Mouse (Mus musculus): ENCODE data around the gene Utp14b. TPM values are rescaled to one million over a fixed set of nuclear protein-coding genes. Genes with fewer than 3 reads are reported as not detected.

Gene Utp14b
- polyA plus RNA-seq, 1 experiment from 2014 or later: 1.3 TPM

DNA sequence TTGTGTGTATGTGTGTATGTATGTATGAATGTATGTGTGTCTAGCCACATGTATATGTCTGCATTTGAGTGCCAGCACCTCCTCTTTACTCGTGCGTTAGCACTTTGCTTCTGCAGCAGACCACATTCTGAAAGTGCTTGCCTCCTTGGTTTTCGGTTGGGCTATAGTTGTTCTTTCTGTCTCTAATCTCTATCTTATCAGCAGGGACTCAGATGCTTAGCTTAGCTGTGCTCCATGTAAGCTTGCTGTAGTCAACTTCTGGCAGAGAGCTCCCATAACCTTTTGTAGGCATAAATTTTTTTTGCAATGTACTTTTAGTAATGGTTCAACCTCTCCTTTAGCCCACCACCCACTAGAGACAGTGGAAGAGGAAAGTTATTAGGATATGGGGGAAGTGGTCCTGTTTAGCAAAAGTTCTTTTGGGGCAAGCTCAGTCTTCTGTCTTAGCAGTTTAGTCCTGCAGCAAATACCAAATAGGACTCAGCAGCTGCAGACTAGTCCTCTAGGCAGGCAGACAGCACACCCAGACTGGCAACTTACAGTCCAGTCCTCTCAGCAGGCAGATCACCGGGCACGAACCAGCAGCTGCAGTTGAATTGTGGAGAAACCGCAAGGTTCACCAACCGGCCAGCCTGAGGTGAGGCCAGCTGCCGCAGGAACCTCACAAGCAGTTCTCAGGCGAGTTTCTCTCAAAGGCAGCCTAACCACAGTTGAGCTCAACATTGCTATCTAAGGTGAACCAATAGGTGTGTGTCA is 36.8 kb downstream of the Utp14b start:
- 90% methylated on average over 9 of the region's 9 CpGs for WGBS
- Histone ChIP-seq H3K9me3 (ENCODE audit: control insufficient read depth, low read length) (no peaks in the 10 kb centered on the region), H3K4me3 (ENCODE audit: low read depth, low read length) (no peak overlapping the region), H3K27ac (replicated peaks) (no peak overlapping the region), H3K9ac (ENCODE audit: low read length) (no peak overlapping the region), H3K27me3 (ENCODE audit: control insufficient read depth, insufficient read depth, low read length) (no peaks in the 10 kb centered on the region), H3K36me3 (ENCODE audit: control insufficient read depth, insufficient read depth, low read length) (peaks cover 14% of the 10 kb centered on the region; the same call in 1 of the 2 replicates), H3K4me1 (replicated peaks; ENCODE audit: control insufficient read depth, insufficient read depth) (no peaks in the 10 kb centered on the region), H3K4me2 (replicated peaks; ENCODE audit: low read depth) (no peak overlapping the region)
- ATAC-seq (ENCODE audit: low FRiP score, low TSS enrichment): no peak
- DNase-seq (ENCODE audit: low spot score): no peak
- no peak for TF ChIP-seq CTCF (IDR thresholded peaks at IDR 0.05; ENCODE audit: low read depth)
- TF ChIP-seq EP300 (optimal IDR thresholded peaks at IDR 0.05): no peak

DNA sequence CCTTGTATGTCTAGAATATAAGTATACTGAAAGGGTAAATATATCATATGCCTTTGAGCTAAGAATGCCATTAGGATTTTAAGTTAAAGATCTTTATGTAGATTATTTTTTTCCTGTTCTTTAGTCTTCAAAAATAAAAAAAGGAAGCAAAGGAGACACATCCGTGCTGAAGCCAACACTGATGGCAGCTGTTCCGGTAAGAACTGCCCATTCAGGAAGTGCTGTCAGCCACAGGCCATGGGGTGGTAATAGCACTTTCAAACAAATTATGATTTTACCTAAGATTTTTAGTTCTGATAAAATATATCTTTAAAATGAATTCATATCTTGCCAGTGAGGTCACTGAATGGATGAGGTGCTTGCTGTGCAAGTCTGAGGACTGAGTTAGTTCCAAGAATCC is 38.5 kb downstream of the Utp14b start:
- ATAC-seq (ENCODE audit: low FRiP score, low TSS enrichment) (no peak), DNase-seq (ENCODE audit: low spot score) (no peak)
- 80% methylated on average over 2 of the region's 2 CpGs for WGBS
- Histone ChIP-seq H3K4me2 (replicated peaks; ENCODE audit: low read depth) (no peak overlapping the region), H3K27me3 (ENCODE audit: control insufficient read depth, insufficient read depth, low read length) (no peaks in the 10 kb centered on the region), H3K4me1 (replicated peaks; ENCODE audit: control insufficient read depth, insufficient read depth) (no peaks in the 10 kb centered on the region), H3K9me3 (ENCODE audit: control insufficient read depth, low read length) (no peaks in the 10 kb centered on the region), H3K9ac (ENCODE audit: low read length) (no peak overlapping the region), H3K27ac (replicated peaks) (no peak overlapping the region), H3K36me3 (ENCODE audit: control insufficient read depth, insufficient read depth, low read length) (peaks cover 14% of the 10 kb centered on the region; the same call in 1 of the 2 replicates), H3K4me3 (ENCODE audit: low read depth, low read length) (no peak overlapping the region)
- TF ChIP-seq EP300 (optimal IDR thresholded peaks at IDR 0.05) (no peak), CTCF (IDR thresholded peaks at IDR 0.05; ENCODE audit: low read depth) (no peak)

DNA sequence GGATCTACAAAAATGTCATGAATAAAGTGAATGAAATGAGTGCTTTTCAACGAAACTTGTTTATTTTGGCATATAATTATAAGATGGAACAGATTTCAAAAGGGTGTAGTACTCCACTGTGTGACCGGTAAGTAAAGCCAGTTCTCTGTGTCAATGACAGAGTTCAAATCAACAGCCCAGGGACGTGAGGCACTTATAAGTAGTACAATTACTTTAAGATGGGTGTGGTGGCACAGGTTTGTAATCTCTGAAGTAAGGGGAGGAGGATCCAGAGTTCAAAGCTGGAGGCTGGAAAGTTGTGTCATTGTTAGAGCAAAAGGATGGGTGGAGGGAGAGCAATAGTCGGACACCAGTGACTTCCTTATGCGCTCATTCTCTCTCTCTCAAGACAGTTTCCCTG is 39.1 kb downstream of the Utp14b start:
- Histone ChIP-seq H3K4me1 (replicated peaks; ENCODE audit: control insufficient read depth, insufficient read depth) (no peaks in the 10 kb centered on the region), H3K27ac (replicated peaks) (no peak overlapping the region), H3K27me3 (ENCODE audit: control insufficient read depth, insufficient read depth, low read length) (no peaks in the 10 kb centered on the region), H3K4me3 (ENCODE audit: low read depth, low read length) (no peak overlapping the region), H3K9me3 (ENCODE audit: control insufficient read depth, low read length) (no peaks in the 10 kb centered on the region), H3K9ac (ENCODE audit: low read length) (no peak overlapping the region), H3K4me2 (replicated peaks; ENCODE audit: low read depth) (no peak overlapping the region), H3K36me3 (ENCODE audit: control insufficient read depth, insufficient read depth, low read length) (peaks cover 14% of the 10 kb centered on the region; the same call in 1 of the 2 replicates)
- TF ChIP-seq CTCF (IDR thresholded peaks at IDR 0.05; ENCODE audit: low read depth): no peak
- no peak for TF ChIP-seq EP300 (optimal IDR thresholded peaks at IDR 0.05)
- DNase-seq (ENCODE audit: low spot score) (no peak), ATAC-seq (ENCODE audit: low FRiP score, low TSS enrichment) (no peak)
- WGBS: 67% methylated on average over 5 of the region's 5 CpGs

DNA sequence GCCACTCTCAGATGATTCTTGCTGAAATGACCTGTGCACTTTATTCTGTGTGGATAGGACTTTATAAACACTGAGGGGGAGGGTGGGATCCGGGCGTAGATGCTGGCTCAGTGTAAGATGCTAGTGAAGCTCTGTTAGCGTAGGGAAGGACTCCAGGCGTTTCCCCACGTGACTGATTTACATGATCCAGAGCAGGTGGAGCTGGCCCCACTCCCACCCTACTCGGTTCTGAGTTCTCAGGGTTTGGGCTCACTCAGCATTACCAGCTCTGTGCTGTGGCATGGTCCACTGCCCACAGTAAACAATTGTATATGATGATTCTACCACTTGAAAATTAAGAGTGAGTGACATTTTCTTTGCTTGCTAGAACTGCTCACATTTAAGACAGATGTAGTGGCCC is 40.3 kb downstream of the Utp14b start:
- no peaks in the 10 kb centered on the region for H3K9me3 ChIP-seq (ENCODE audit: control insufficient read depth, low read length)
- no peak overlapping the region for H3K27ac ChIP-seq (replicated peaks)
- no peaks in the 10 kb centered on the region for H3K4me1 ChIP-seq (replicated peaks; ENCODE audit: control insufficient read depth, insufficient read depth)
- H3K27me3 ChIP-seq (ENCODE audit: control insufficient read depth, insufficient read depth, low read length): no peaks in the 10 kb centered on the region
- no peak overlapping the region for H3K9ac ChIP-seq (ENCODE audit: low read length)
- DNase-seq (ENCODE audit: low spot score): no peak
- no peak for TF ChIP-seq CTCF (IDR thresholded peaks at IDR 0.05; ENCODE audit: low read depth)
- H3K36me3 ChIP-seq (ENCODE audit: control insufficient read depth, insufficient read depth, low read length): peaks cover 18% of the 10 kb centered on the region
- ATAC-seq (ENCODE audit: low FRiP score, low TSS enrichment): no peak
- H3K4me2 ChIP-seq (replicated peaks; ENCODE audit: low read depth): no peak overlapping the region
- no peak overlapping the region for H3K4me3 ChIP-seq (ENCODE audit: low read depth, low read length)
- WGBS: 59% methylated on average over 6 of the region's 6 CpGs

DNA sequence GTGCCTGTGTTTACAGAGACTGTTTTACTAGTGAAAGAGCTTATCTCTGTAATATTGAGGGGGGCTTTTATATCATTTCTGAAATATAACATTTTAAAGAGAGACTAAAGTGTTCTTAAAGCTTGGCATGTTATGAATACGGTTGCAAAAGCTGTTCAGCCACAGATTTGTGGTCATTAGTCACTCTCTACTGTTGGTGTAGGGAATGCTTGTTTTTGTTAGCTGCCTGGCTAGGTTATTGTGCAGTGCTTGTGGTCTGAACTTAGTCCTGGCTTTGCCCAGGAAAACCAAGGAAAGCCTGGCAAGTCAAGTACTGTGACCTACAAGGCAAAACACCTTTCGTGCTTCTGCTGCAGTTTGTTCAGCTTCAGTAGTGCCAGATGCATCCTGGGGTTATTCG is 43.9 kb downstream of the Utp14b start:
- Histone ChIP-seq H3K27ac (replicated peaks) (no peak overlapping the region), H3K9ac (ENCODE audit: low read length) (no peak overlapping the region), H3K27me3 (ENCODE audit: control insufficient read depth, insufficient read depth, low read length) (no peaks in the 10 kb centered on the region), H3K4me2 (replicated peaks; ENCODE audit: low read depth) (no peak overlapping the region), H3K4me3 (ENCODE audit: low read depth, low read length) (no peak overlapping the region), H3K36me3 (ENCODE audit: control insufficient read depth, insufficient read depth, low read length) (peaks cover 25% of the 10 kb centered on the region), H3K9me3 (ENCODE audit: control insufficient read depth, low read length) (no peaks in the 10 kb centered on the region), H3K4me1 (replicated peaks; ENCODE audit: control insufficient read depth, insufficient read depth) (no peaks in the 10 kb centered on the region)
- no peak for ATAC-seq (ENCODE audit: low FRiP score, low TSS enrichment)
- no peak for DNase-seq (ENCODE audit: low spot score)
- 77% methylated on average over 3 of the region's 3 CpGs for WGBS
- no peak for TF ChIP-seq EP300 (optimal IDR thresholded peaks at IDR 0.05)
- no peak for TF ChIP-seq CTCF (IDR thresholded peaks at IDR 0.05; ENCODE audit: low read depth)

DNA sequence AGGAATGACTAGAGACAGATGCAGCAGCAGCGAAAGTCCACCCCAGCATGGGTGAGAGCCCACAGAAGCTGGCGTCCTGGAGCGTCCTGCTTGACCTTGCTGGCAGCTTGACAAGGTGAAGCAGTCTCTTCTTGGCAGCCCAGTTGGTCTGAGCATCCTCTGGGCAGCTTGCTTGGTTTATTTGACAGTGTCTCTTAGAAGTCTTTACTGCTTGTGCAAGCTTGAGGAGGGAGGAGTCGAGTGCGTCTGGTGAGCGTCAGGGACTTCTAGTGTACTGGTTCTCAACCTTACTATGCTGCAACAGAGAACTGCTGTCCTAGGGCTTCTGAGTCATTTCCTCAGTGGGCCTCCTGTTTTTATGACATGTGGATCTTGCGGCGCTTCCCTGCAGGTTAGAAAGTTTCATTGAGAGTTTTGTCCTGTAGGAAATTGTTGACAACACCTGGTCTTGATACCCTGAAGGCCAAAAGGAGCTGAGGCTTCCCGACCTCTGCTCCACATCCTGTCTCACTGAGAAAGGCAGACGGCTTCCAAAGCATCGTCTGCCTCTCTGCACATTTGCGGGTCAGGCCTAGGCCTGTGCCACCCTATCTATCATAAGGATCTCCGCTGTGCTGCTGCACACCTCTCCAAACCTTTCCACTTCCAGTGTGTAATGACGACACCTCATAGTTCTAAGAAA is 44.6 kb downstream of the Utp14b start:
- 73% methylated on average over 14 of the region's 14 CpGs for WGBS
- H3K36me3 ChIP-seq (ENCODE audit: control insufficient read depth, insufficient read depth, low read length): peaks cover 21% of the 10 kb centered on the region
- H3K9ac ChIP-seq (ENCODE audit: low read length): no peak overlapping the region

More for the DNA sequence above, 44.6 kb downstream of the Utp14b start:
- Histone ChIP-seq H3K27ac (replicated peaks) (no peak overlapping the region), H3K4me3 (ENCODE audit: low read depth, low read length) (no peak overlapping the region), H3K4me2 (replicated peaks; ENCODE audit: low read depth) (no peak overlapping the region), H3K27me3 (ENCODE audit: control insufficient read depth, insufficient read depth, low read length) (no peaks in the 10 kb centered on the region), H3K4me1 (replicated peaks; ENCODE audit: control insufficient read depth, insufficient read depth) (no peaks in the 10 kb centered on the region), H3K9me3 (ENCODE audit: control insufficient read depth, low read length) (no peaks in the 10 kb centered on the region)
- TF ChIP-seq CTCF (IDR thresholded peaks at IDR 0.05; ENCODE audit: low read depth) (no peak), EP300 (optimal IDR thresholded peaks at IDR 0.05) (no peak)
- ATAC-seq (ENCODE audit: low FRiP score, low TSS enrichment) (no peak), DNase-seq (ENCODE audit: low spot score) (no peak)
